Mouse (Mus musculus): Measurements from ENCODE around the gene Trmt1. TPM values are rescaled to one million over a fixed set of nuclear protein-coding genes. Genes with fewer than 3 reads are reported as not detected.

Trmt1 gene
- polyA plus RNA-seq, 1 experiment from 2014 or later: 65.7 TPM

- peak overlapping the region; percentile 85 for H3K4me2 ChIP-seq (ENCODE audit: low read depth, severe bottlenecking)
- no peaks in the 10 kb centered on the region for H3K27me3 ChIP-seq (ENCODE audit: control insufficient read depth, insufficient read depth, low read length)
- H3K4me1 ChIP-seq (ENCODE audit: control insufficient read depth, insufficient read depth, low read length): peaks cover 43% of the 10 kb centered on the region
- peak overlapping the region; percentile 81 for H3K9ac ChIP-seq (ENCODE audit: low read length)
- under 1% methylated on average over 23 of the region's 23 CpGs for WGBS
- peak overlapping the region; percentile 29 for H3K4me3 ChIP-seq (ENCODE audit: low read depth, low read length)
- H3K36me3 ChIP-seq (ENCODE audit: control insufficient read depth, insufficient read depth, low read length): no peaks in the 10 kb centered on the region
- H3K27ac ChIP-seq (replicated peaks; ENCODE audit: low read depth, low read length): peak overlapping the region; percentile 100
- ATAC-seq (ENCODE audit: insufficient number of reproducible peaks, low FRiP score, low TSS enrichment, low read depth) (peak; percentile 53), DNase-seq (ENCODE audit: low spot score) (peak; percentile 88)
- H3K9me3 ChIP-seq (ENCODE audit: control insufficient read depth, low read length): no peaks in the 10 kb centered on the region
These were observed 29.4 kb upstream of the Trmt1 start for GRCm38 (mm10) chr8:84656641-84657126.

- H3K9me3 ChIP-seq (ENCODE audit: control insufficient read depth, low read length): no peaks in the 10 kb centered on the region
- DNase-seq (ENCODE audit: low spot score) (no peak), ATAC-seq (ENCODE audit: insufficient number of reproducible peaks, low FRiP score, low TSS enrichment, low read depth) (no peak)
- no peaks in the 10 kb centered on the region for H3K27me3 ChIP-seq (ENCODE audit: control insufficient read depth, insufficient read depth, low read length)
- H3K4me3 ChIP-seq (ENCODE audit: low read depth, low read length): peak overlapping the region; percentile 29; the same call in 1 of the 2 replicates
- peak overlapping the region; percentile 81 for H3K9ac ChIP-seq (ENCODE audit: low read length)
- H3K4me1 ChIP-seq (ENCODE audit: control insufficient read depth, insufficient read depth, low read length): peaks cover 43% of the 10 kb centered on the region
- H3K36me3 ChIP-seq (ENCODE audit: control insufficient read depth, insufficient read depth, low read length): no peaks in the 10 kb centered on the region
- H3K4me2 ChIP-seq (ENCODE audit: low read depth, severe bottlenecking): peak overlapping the region; percentile 85
- peak overlapping the region; percentile 100 for H3K27ac ChIP-seq (replicated peaks; ENCODE audit: low read depth, low read length)
These were observed 28.9 kb upstream of the Trmt1 start for GRCm38 (mm10) chr8:84657203-84657602.

GRCm38 (mm10) chr8:84657680-84658079 is 28.4 kb upstream of the Trmt1 start:
- Histone ChIP-seq H3K36me3 (ENCODE audit: control insufficient read depth, insufficient read depth, low read length) (no peaks in the 10 kb centered on the region), H3K4me1 (ENCODE audit: control insufficient read depth, insufficient read depth, low read length) (peaks cover 43% of the 10 kb centered on the region), H3K4me2 (ENCODE audit: low read depth, severe bottlenecking) (peak overlapping the region; percentile 85; the same call in 1 of the 2 replicates), H3K9ac (ENCODE audit: low read length) (0 out of 2 replicates have a peak overlapping the region, but pooled peaks have one; percentile 30), H3K27me3 (ENCODE audit: control insufficient read depth, insufficient read depth, low read length) (no peaks in the 10 kb centered on the region), H3K9me3 (ENCODE audit: control insufficient read depth, low read length) (no peaks in the 10 kb centered on the region), H3K4me3 (ENCODE audit: low read depth, low read length) (no peak overlapping the region), H3K27ac (replicated peaks; ENCODE audit: low read depth, low read length) (peak overlapping the region; percentile 100)
- 44% methylated on average over 4 of the region's 4 CpGs for WGBS
- DNase-seq (ENCODE audit: low spot score): no peak
- no peak for ATAC-seq (ENCODE audit: insufficient number of reproducible peaks, low FRiP score, low TSS enrichment, low read depth)

GRCm38 (mm10) chr8:84658951-84659350 is 27.2 kb upstream of the Trmt1 start:
- Histone ChIP-seq H3K9me3 (ENCODE audit: control insufficient read depth, low read length) (no peaks in the 10 kb centered on the region), H3K9ac (ENCODE audit: low read length) (no peak overlapping the region), H3K4me3 (ENCODE audit: low read depth, low read length) (no peak overlapping the region), H3K36me3 (ENCODE audit: control insufficient read depth, insufficient read depth, low read length) (no peaks in the 10 kb centered on the region), H3K4me1 (ENCODE audit: control insufficient read depth, insufficient read depth, low read length) (peaks cover 41% of the 10 kb centered on the region), H3K27ac (replicated peaks; ENCODE audit: low read depth, low read length) (peak overlapping the region; percentile 90), H3K27me3 (ENCODE audit: control insufficient read depth, insufficient read depth, low read length) (no peaks in the 10 kb centered on the region), H3K4me2 (ENCODE audit: low read depth, severe bottlenecking) (0 out of 2 replicates have a peak overlapping the region, but pooled peaks have one; percentile 22)
- no peak for DNase-seq (ENCODE audit: low spot score)
- 71% methylated on average over 1 of the region's 1 CpGs for WGBS
- no peak for ATAC-seq (ENCODE audit: insufficient number of reproducible peaks, low FRiP score, low TSS enrichment, low read depth)

- no peaks in the 10 kb centered on the region for H3K9me3 ChIP-seq (ENCODE audit: control insufficient read depth, low read length)
- under 1% methylated on average over 33 of the region's 33 CpGs for WGBS
- H3K4me2 ChIP-seq (ENCODE audit: low read depth, severe bottlenecking): peak overlapping the region; percentile 68
- peak overlapping the region; percentile 98 for H3K9ac ChIP-seq (ENCODE audit: low read length)
- peak overlapping the region; percentile 90 for H3K27ac ChIP-seq (replicated peaks; ENCODE audit: low read depth, low read length)
- H3K27me3 ChIP-seq (ENCODE audit: control insufficient read depth, insufficient read depth, low read length): no peaks in the 10 kb centered on the region
- no peak for ATAC-seq (ENCODE audit: insufficient number of reproducible peaks, low FRiP score, low TSS enrichment, low read depth)
- DNase-seq (ENCODE audit: low spot score): peak; percentile 86
- peaks cover 34% of the 10 kb centered on the region for H3K4me1 ChIP-seq (ENCODE audit: control insufficient read depth, insufficient read depth, low read length)
- H3K36me3 ChIP-seq (ENCODE audit: control insufficient read depth, insufficient read depth, low read length): no peaks in the 10 kb centered on the region
- H3K4me3 ChIP-seq (ENCODE audit: low read depth, low read length): peak overlapping the region; percentile 99
These were observed 25.9 kb upstream of the Trmt1 start for GRCm38 (mm10) chr8:84659936-84660818.

- H3K27ac ChIP-seq (replicated peaks; ENCODE audit: low read depth, low read length): peak overlapping the region; percentile 90
- no peaks in the 10 kb centered on the region for H3K36me3 ChIP-seq (ENCODE audit: control insufficient read depth, insufficient read depth, low read length)
- peak overlapping the region; percentile 99 for H3K4me3 ChIP-seq (ENCODE audit: low read depth, low read length)
- H3K9me3 ChIP-seq (ENCODE audit: control insufficient read depth, low read length): no peaks in the 10 kb centered on the region
- no peak for ATAC-seq (ENCODE audit: insufficient number of reproducible peaks, low FRiP score, low TSS enrichment, low read depth)
- H3K9ac ChIP-seq (ENCODE audit: low read length): peak overlapping the region; percentile 98
- WGBS: under 1% methylated on average over 20 of the region's 20 CpGs
- DNase-seq (ENCODE audit: low spot score): peak; percentile 84
- peaks cover 31% of the 10 kb centered on the region for H3K4me1 ChIP-seq (ENCODE audit: control insufficient read depth, insufficient read depth, low read length)
- H3K27me3 ChIP-seq (ENCODE audit: control insufficient read depth, insufficient read depth, low read length): no peaks in the 10 kb centered on the region
- peak overlapping the region; percentile 68 for H3K4me2 ChIP-seq (ENCODE audit: low read depth, severe bottlenecking)
These were observed 25.2 kb upstream of the Trmt1 start for GRCm38 (mm10) chr8:84660819-84661457.

GRCm38 (mm10) chr8:84661458-84661871 is 24.6 kb upstream of the Trmt1 start:
- DNase-seq (ENCODE audit: low spot score) (peak; percentile 75), ATAC-seq (ENCODE audit: insufficient number of reproducible peaks, low FRiP score, low TSS enrichment, low read depth) (no peak)
- Histone ChIP-seq H3K4me3 (ENCODE audit: low read depth, low read length) (peak overlapping the region; percentile 99), H3K27me3 (ENCODE audit: control insufficient read depth, insufficient read depth, low read length) (no peaks in the 10 kb centered on the region), H3K4me1 (ENCODE audit: control insufficient read depth, insufficient read depth, low read length) (peaks cover 30% of the 10 kb centered on the region), H3K36me3 (ENCODE audit: control insufficient read depth, insufficient read depth, low read length) (no peaks in the 10 kb centered on the region), H3K27ac (replicated peaks; ENCODE audit: low read depth, low read length) (peak overlapping the region; percentile 90), H3K4me2 (ENCODE audit: low read depth, severe bottlenecking) (peak overlapping the region; percentile 68), H3K9ac (ENCODE audit: low read length) (peak overlapping the region; percentile 98), H3K9me3 (ENCODE audit: control insufficient read depth, low read length) (no peaks in the 10 kb centered on the region)
- WGBS: under 1% methylated on average over 24 of the region's 24 CpGs

GRCm38 (mm10) chr8:84661961-84662571 is 24.0 kb upstream of the Trmt1 start:
- DNase-seq (ENCODE audit: low spot score): no peak
- peaks cover 24% of the 10 kb centered on the region for H3K4me1 ChIP-seq (ENCODE audit: control insufficient read depth, insufficient read depth, low read length)
- no peaks in the 10 kb centered on the region for H3K9me3 ChIP-seq (ENCODE audit: control insufficient read depth, low read length)
- peak overlapping the region; percentile 68 for H3K4me2 ChIP-seq (ENCODE audit: low read depth, severe bottlenecking)
- ATAC-seq (ENCODE audit: insufficient number of reproducible peaks, low FRiP score, low TSS enrichment, low read depth): no peak
- H3K27ac ChIP-seq (replicated peaks; ENCODE audit: low read depth, low read length): peak overlapping the region; percentile 90
- H3K9ac ChIP-seq (ENCODE audit: low read length): peak overlapping the region; percentile 98
- H3K27me3 ChIP-seq (ENCODE audit: control insufficient read depth, insufficient read depth, low read length): no peaks in the 10 kb centered on the region
- no peaks in the 10 kb centered on the region for H3K36me3 ChIP-seq (ENCODE audit: control insufficient read depth, insufficient read depth, low read length)
- peak overlapping the region; percentile 99 for H3K4me3 ChIP-seq (ENCODE audit: low read depth, low read length)
- under 1% methylated on average over 61 of the region's 61 CpGs for WGBS

All from limb, embryonic 11.5 days (tissue).